Mouse (Mus musculus): ENCODE data around the gene Ube2m.

DNA sequence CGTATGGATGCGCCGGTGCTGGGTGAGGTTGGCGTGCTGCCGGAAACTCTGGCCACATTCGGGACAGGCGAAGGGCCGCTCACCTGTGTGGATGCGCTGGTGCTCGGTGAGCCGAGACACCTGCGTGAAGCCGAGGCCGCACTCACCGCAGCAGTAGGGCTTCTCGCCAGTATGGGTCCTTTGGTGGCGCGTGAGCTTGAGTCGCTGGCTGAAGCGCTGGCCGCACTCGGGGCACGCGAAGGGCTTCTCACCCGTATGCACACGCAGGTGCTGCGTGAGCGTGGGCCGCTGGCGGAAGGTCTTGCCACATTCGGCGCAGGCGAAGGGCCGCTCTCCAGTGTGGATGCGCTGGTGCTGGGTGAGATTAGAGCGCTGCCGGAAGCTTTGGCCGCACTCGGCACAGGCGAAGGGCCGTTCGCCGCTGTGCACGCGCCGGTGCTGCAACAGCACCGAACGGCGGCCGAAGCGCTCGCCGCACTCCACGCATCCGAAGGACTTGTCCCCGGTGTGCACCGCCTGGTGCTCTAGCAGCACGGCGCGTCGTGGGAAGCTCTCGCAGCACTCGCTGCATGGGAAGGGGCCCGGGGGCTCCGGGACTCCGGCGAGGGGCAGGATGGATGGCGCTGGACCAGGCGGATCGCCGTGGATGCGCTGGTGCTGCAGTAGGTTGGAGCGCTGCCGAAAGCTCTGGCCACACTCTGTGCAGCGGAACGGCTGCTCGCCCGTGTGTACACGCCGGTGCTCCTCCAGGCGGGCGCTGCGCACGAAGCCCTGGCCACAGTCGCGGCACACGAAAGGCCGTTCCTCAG lies 5.6 kb upstream of the Ube2m start:
- no peak for TF ChIP-seq CTCF (IDR thresholded peaks at IDR 0.05; ENCODE audit: low read depth, low read length)
- 0 out of 2 replicates have a peak, but pooled peaks have one; percentile 7 for TF ChIP-seq POLR2A (IDR thresholded peaks at IDR 0.05; ENCODE audit: extremely low read depth, insufficient read depth, low read length)

Data from liver, adult 2 months (tissue).